ENCODE assay signal across 25 mouse cellular contexts in genomic region chr1:71421741-71422333, GRCm38 (mm10). TPM values are rescaled to one million over a fixed set of nuclear protein-coding genes. Genes with fewer than 3 reads are reported as not detected.
DNase-seq lines count a peak whose midpoint lies in the region; ATAC-seq and TF ChIP-seq lines count a peak whose summit lies in the region.
"Had no signal": no experiment of that assay in that cellular context is flagged by ENCODE, and none has a peak within 500 bp of the region (broad histone marks: within the 10 kb centered on the region; RNA-seq: fewer than 3 reads in every experiment).

No protein-coding gene starts in this region.

- H3K27ac ChIP-seq in hindbrain, postnatal 0 days, result no peak overlapping the region
- no peak overlapping the region for H3K27ac ChIP-seq in hindbrain, embryonic 13.5 days
- H3K27ac ChIP-seq: forebrain, embryonic 13.5 days; limb, embryonic 10.5 days; liver, embryonic 15.5 days; neural tube, embryonic 15.5 days; stomach, postnatal 0 days had no signal

- H3K36me3 ChIP-seq in hindbrain, postnatal 0 days (ENCODE audit: insufficient read depth, low read length), result no peaks in the 10 kb centered on the region
- H3K36me3 ChIP-seq in hindbrain, embryonic 13.5 days, result no peaks in the 10 kb centered on the region
- H3K36me3 ChIP-seq: limb, embryonic 10.5 days; liver, embryonic 15.5 days; neural tube, embryonic 15.5 days had no signal

- no peaks in the 10 kb centered on the region for H3K9me3 ChIP-seq in hindbrain, postnatal 0 days (ENCODE audit: low read length)
- no peaks in the 10 kb centered on the region for H3K9me3 ChIP-seq in hindbrain, embryonic 13.5 days
- H3K9me3 ChIP-seq: forebrain, embryonic 13.5 days; limb, embryonic 10.5 days; liver, embryonic 15.5 days; neural tube, embryonic 15.5 days had no signal

- H3K4me3 ChIP-seq in hindbrain, postnatal 0 days (ENCODE audit: low read length), result no peak overlapping the region
- no peak overlapping the region for H3K4me3 ChIP-seq in hindbrain, embryonic 13.5 days
- H3K4me3 ChIP-seq: forebrain, embryonic 13.5 days; limb, embryonic 10.5 days; liver, embryonic 15.5 days; neural tube, embryonic 15.5 days had no signal

- 55% methylated on average over 13 of the region's 13 CpGs for WGBS in hindbrain, postnatal 0 days
- WGBS in hindbrain, embryonic 13.5 days, result 69% methylated on average over 13 of the region's 13 CpGs

- no peak for ATAC-seq in hindbrain, postnatal 0 days
- no peak for ATAC-seq in hindbrain, embryonic 13.5 days (ENCODE audit: low FRiP score)
- ATAC-seq: forebrain, embryonic 13.5 days; Patski had no signal

- no peak overlapping the region for H3K4me2 ChIP-seq in hindbrain, postnatal 0 days (ENCODE audit: low read depth, low read length)
- no peak overlapping the region for H3K4me2 ChIP-seq in hindbrain, embryonic 13.5 days
- H3K4me2 ChIP-seq: forebrain, embryonic 13.5 days; liver, embryonic 15.5 days; neural tube, embryonic 15.5 days had no signal

- no peak overlapping the region for H3K9ac ChIP-seq in hindbrain, postnatal 0 days (replicated peaks; ENCODE audit: low read length)
- H3K9ac ChIP-seq in hindbrain, embryonic 13.5 days, result no peak overlapping the region
- H3K9ac ChIP-seq: forebrain, embryonic 13.5 days; liver, embryonic 15.5 days; neural tube, embryonic 15.5 days had no signal

- no peak for TF ChIP-seq CTCF in hindbrain, postnatal 0 days (IDR thresholded peaks at IDR 0.05; ENCODE audit: low read depth)

- no peaks in the 10 kb centered on the region for H3K4me1 ChIP-seq in hindbrain, postnatal 0 days (ENCODE audit: insufficient read depth, low read length)
- no peaks in the 10 kb centered on the region for H3K4me1 ChIP-seq in hindbrain, embryonic 13.5 days (replicated peaks)
- H3K4me1 ChIP-seq: forebrain, embryonic 13.5 days; limb, embryonic 10.5 days; liver, embryonic 15.5 days; neural tube, embryonic 15.5 days had no signal

- peak; percentile 6 for DNase-seq in hindbrain, postnatal 0 days (ENCODE audit: low spot score)
- DNase-seq in lung, postnatal 10 days, result peak; percentile 11
- DNase-seq in lung, postnatal 25 days (ENCODE audit: low spot score), result no peak
- peak; percentile 8 for DNase-seq in embryo, embryonic 10.5 days (ENCODE audit: low spot score)
- DNase-seq in retina, postnatal 1 day, result peak; percentile 59
- DNase-seq in layer of hippocampus, adult 11-12 months (ENCODE audit: low spot score), result no peak
- DNase-seq: adrenal gland, postnatal 36 days; cerebellum, adult 11-12 months; cerebellum, postnatal 10 days; heart, postnatal 4 days; kidney, adult 18-20 months; liver; right cerebral cortex, postnatal 14 days had no signal

- no peaks in the 10 kb centered on the region for H3K27me3 ChIP-seq in hindbrain, postnatal 0 days (ENCODE audit: insufficient read depth, low read length)
- H3K27me3 ChIP-seq in hindbrain, embryonic 13.5 days, result no peaks in the 10 kb centered on the region
- H3K27me3 ChIP-seq: forebrain, embryonic 13.5 days; liver, embryonic 15.5 days; neural tube, embryonic 15.5 days had no signal

RNA-seq across cellular contexts. Expression of gene Abca12, which starts 7.1 kb away (rescaled TPM):
- 0.43 and 0.58 TPM in 2 replicates for total RNA-seq in hindbrain, postnatal 0 days (2014; rRNA removed)
- 0.04 and 0.05 TPM in 2 replicates for polyA plus RNA-seq in hindbrain, postnatal 0 days (2015; fragmentation: Nextera tagmentation; extraction: Ambion mirVana)
- polyA plus RNA-seq in hindbrain, embryonic 13.5 days (2015; fragmentation: Nextera tagmentation; extraction: Ambion mirVana), result 0.03 TPM in 2 replicates
- total RNA-seq: adrenal gland, adult 18-20 months; adrenal gland, postnatal 36 days; gastrocnemius, adult 18-20 months; megakaryocyte progenitor cell, adult 5-6 weeks had no signal
- polyA plus RNA-seq: forebrain, embryonic 13.5 days; kidney, embryonic 16.5 days; liver, embryonic 15.5 days; Patski; thymus, postnatal 0 days had no signal

Comparison
In these comparisons a context has a peak if more than half of its experiments do, and no peak if none do; other contexts are left out.
1. DNase-seq: peak in hindbrain, postnatal 0 days (single experiment), lung, postnatal 10 days (single experiment), embryo, embryonic 10.5 days (single experiment) and retina, postnatal 1 day (single experiment); none in lung, postnatal 25 days (single experiment) and layer of hippocampus, adult 11-12 months (single experiment).